8 mouse cellular contexts compared by ENCODE assay signal in the genomic region with DNA sequence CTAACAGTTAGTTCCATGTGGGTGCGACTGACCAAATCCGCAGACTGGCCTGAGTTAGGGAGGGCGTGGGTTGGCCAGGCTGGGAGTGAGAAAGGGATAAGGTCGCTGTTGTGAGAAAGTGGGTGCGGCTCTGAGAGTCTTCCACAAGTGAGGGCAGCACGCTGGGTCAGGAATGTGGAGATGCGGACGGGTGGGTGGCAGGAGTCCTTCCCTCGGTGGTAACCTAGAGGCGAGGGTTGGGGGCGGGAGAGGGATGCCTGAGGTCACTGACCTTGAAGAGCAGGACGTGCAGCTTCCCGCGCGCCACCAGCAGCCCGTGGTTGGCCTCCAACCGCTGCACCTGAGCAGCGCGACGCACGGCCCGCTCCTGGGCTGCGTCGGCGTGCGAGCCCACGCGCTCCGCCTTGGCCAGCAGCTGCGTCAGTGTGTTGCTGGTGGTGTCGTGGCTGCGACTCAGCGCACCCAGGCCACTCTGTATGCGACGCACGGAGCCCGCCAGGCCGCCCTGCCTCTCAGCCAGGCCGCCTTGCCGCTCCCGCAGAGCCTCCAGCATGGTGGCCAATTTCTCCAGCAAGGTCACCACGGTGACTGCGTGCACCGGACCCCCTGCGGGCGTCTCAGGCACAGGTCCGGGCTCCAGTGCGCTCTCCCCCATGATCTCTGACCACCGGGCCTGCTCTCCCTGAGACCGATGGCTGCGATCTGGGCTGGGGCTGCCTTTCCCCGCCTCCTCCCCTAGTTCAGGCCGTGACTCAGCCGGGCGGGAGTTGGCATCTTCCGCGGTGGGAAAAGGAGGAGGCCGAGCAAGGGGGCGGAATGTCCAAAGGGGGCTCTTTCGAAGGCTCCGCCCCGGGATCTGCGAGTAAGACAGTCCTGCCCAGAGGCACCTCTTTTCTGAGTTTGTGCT. TPM values are rescaled to one million over a fixed set of nuclear protein-coding genes. Genes with fewer than 3 reads are reported as not detected.
A peak's percentile ranks its signal among the peaks of the same experiment; 100 is the strongest.
DNase-seq lines count a peak whose midpoint lies in the region; ATAC-seq and TF ChIP-seq lines count a peak whose summit lies in the region.

TSS of gene Cavin3 (minus strand) at position 796 of the 907 bp plus-strand sequence.

- peak; percentile 89 to 90 for DNase-seq in adrenal gland, postnatal 36 days
- DNase-seq in embryo, embryonic 10.5 days (ENCODE audit: low spot score): peak; percentile 71
- peak; percentile 92 for DNase-seq in gastrocnemius, postnatal 14 days
- peak; percentile 67 to 76 for DNase-seq in left cerebral cortex, adult 2 months (ENCODE audit: extremely low spot score in 1 of 2, low spot score in 2 of 2)
- peak; percentile 81 for DNase-seq in lung, postnatal 36 days
- DNase-seq in right cerebral cortex, postnatal 25 days: peak; percentile 78
- no peak for DNase-seq in B cell, adult 2 months

- peak within 1 kb of the TSS; percentile 90 for H3K4me2 ChIP-seq in hindbrain, embryonic 16.5 days (ENCODE audit: low read length)

- peak within 1 kb of the TSS; percentile 52 for H3K4me3 ChIP-seq in hindbrain, embryonic 16.5 days (ENCODE audit: low read length)
- peak within 1 kb of the TSS; percentile 56 for H3K4me3 ChIP-seq in left cerebral cortex, adult 2 months

- H3K9ac ChIP-seq in hindbrain, embryonic 16.5 days (ENCODE audit: low read depth, low read length): peak within 1 kb of the TSS; percentile 85

- H3K9me3 ChIP-seq in hindbrain, embryonic 16.5 days (ENCODE audit: control insufficient read depth, low read length): no peaks in the 10 kb centered on the region

- H3K27me3 ChIP-seq in hindbrain, embryonic 16.5 days (replicated peaks; ENCODE audit: control insufficient read depth, insufficient read depth, low read length): no peaks in the 10 kb centered on the region

- 3% methylated on average over 61 of the region's 63 CpGs for WGBS in hindbrain, embryonic 16.5 days

- ATAC-seq in hindbrain, embryonic 16.5 days: peak; percentile 93

- no peaks in the 10 kb centered on the region for H3K36me3 ChIP-seq in hindbrain, embryonic 16.5 days (ENCODE audit: control insufficient read depth, insufficient read depth, low read length)

- intact Hi-C loops in gastrocnemius, postnatal 14 days (cut with DNase I; ENCODE audit: low total_unique reads): no loop called here
- intact Hi-C loops in left cerebral cortex, adult 2 months (cut with DNase I): no loop called here

- TF ChIP-seq CTCF in left cerebral cortex, adult 2 months (IDR thresholded peaks at IDR 0.05): no peak

- H3K4me1 ChIP-seq in hindbrain, embryonic 16.5 days (ENCODE audit: control insufficient read depth, insufficient read depth, low read depth, low read length): peaks cover 11% of the 10 kb centered on the region

- H3K27ac ChIP-seq in hindbrain, embryonic 16.5 days (ENCODE audit: low read depth, low read length): peak within 1 kb of the TSS; percentile 82
- peak within 1 kb of the TSS; percentile 99 for H3K27ac ChIP-seq in left cerebral cortex, adult 2 months

RNA-seq across cellular contexts. Expression of gene Cavin3, which starts in this region (rescaled TPM):
- total RNA-seq in adrenal gland, postnatal 36 days (2021): 10 to 100 TPM; 60.2 to 76.0 TPM
- 10 to 100 TPM; 27.7 to 33.5 TPM for total RNA-seq in gastrocnemius, postnatal 14 days (2021)
- 43.0 TPM in 2 replicates for polyA plus RNA-seq in hindbrain, embryonic 16.5 days (2015; fragmentation: Nextera tagmentation; extraction: Ambion mirVana)
- 10 to 100 TPM; 17.9 to 18.7 TPM for total RNA-seq in left cerebral cortex, adult 2 months (2021)

Comparison
In these comparisons a context has a peak if more than half of its experiments do, and no peak if none do; other contexts are left out.
1. DNase-seq: peak in adrenal gland, postnatal 36 days (2 of 2), embryo, embryonic 10.5 days (single experiment), gastrocnemius, postnatal 14 days (single experiment), left cerebral cortex, adult 2 months (2 of 2), lung, postnatal 36 days (single experiment) and right cerebral cortex, postnatal 25 days (single experiment); none in B cell, adult 2 months (0 of 2).